Mouse (Mus musculus): ENCODE data around the gene Rdh1.

DNA sequence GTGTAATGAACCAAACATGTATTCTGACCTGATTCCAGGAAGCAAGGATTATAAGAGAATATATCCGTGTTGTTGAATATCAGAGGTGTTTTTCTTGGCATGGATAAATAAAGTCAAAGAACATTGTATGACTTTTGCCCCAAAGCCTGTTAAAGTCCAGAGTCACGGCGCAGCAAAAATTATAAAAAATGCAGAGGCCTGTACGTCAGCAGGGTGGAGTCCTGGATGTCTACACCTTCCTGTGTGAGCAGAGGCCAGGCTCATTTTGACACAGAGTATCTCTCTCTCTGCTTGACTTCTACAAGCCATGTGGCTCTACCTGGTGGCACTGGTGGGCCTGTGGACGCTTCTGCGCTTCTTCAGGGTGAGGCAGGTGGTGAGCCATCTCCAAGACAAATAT is 41.4 kb downstream of the Rdh1 start, which contains the start of gene Rdh16:
- TF ChIP-seq CTCF (IDR thresholded peaks at IDR 0.05; ENCODE audit: low read depth) (no peak), EP300 (optimal IDR thresholded peaks at IDR 0.05) (no peak)
